Mouse (Mus musculus) heart, adult 2 months (tissue): ENCODE measurements around the gene Recql.

ENCODE experiments used
- CTCF ChIP-seq: fragments of 200-600 bp; IDR thresholded peaks from 2 replicates; pipeline ENCODE4 v1.8.1; 2022; ENCODE audit warnings: antibody characterized with exemption, mild to moderate bottlenecking, moderate library complexity
- POLR2A ChIP-seq: fragments of 200-500 bp; IDR thresholded peaks from 2 replicates; pipeline ENCODE4 v1.6.1; 2011; ENCODE audit warnings: mild to moderate bottlenecking, low read depth, low read length, control low read depth; ENCODE audit not compliant: insufficient read depth

DNA sequence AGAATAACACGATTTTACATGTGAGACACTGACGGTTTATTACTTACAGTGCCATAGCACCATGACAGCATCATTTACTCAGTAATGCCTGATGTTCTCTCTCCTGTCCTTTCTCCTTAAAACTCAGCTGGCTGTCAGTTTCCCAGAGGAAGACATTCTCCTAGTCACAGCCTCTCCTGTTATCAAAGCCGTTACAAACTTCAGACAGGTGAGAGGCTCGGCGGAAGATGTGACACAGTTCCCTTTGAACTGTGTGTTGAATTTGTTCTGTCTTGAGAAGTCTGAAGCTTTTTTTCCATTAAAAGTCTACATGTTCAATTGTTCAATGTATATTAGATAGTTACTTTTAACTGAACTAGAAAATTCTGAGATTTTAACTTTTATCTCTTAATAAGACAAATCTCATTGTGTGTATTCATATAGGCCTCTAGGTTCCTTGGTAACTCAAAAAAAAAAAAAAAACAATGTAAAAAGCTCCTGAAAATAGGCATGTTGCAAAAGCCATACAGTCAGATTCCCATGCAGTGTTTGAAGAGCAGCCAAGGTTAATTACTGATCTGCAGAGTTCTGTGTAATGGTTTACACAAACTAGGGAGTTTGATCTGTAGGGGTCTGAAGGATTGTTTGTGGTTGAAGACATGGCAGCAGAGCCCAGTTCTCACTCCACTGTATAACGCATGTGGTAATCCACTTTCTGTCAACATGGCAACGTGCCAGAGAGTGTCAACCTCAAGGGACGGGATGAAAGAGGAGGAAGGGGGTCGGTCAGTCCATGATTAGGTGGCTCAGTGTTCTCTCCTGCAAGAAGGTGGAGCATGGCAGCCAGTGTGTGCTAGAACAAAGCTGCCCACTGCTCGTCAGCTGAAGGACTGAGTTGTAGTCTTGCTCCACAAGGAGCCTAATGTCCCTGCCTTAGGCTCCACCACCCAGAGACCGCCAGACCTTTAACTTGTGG, 39.2 kb downstream of the Recql start:
- TF ChIP-seq CTCF (no peak), POLR2A (no peak)
